Mouse (Mus musculus): Measurements from ENCODE around the gene Rora.

Gene Rora

DNA sequence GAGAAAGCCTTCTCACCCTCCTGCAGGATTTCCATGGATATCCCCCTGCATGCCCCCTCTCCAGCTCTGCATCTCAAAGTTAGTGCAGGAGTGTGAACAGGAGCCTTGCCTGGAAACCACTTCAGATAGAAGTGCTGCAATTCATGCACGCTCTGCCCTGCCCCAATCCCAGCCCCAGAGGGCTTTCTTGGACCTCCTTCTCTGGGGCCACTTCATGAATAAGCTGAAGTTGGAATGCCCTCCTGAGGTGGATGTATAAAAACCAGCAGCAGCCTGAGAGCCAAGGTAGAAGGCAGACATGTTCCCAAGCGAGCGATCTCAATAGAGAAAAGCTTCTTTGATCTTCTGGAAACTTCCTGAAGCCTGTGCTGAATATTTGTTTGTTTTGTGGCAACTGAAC is 572.8 kb downstream of the Rora start:
- DNase-seq (ENCODE audit: low spot score in 2 of 2), result no peak

DNA sequence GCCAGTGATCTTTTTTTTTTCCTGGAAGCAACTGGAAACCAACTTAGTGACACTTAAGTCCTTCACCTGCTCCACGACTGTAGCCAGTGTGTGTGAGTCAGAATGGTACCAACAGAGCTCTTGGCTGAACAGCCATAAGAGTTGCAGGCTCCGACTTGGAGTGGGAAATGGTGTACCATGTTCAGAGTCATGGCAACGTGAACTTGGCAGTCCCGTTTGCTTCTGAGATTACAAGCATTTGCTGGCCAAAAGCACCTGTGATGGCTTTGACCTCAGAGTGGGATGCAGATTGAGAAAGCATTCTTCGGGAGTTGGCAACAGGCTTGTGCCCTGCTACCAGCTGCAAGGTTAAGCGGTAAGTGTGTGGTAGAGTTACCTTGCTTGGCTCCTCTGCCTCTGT is 574.2 kb downstream of the Rora start:
- no peak for DNase-seq (ENCODE audit: low spot score in 2 of 2)

DNA sequence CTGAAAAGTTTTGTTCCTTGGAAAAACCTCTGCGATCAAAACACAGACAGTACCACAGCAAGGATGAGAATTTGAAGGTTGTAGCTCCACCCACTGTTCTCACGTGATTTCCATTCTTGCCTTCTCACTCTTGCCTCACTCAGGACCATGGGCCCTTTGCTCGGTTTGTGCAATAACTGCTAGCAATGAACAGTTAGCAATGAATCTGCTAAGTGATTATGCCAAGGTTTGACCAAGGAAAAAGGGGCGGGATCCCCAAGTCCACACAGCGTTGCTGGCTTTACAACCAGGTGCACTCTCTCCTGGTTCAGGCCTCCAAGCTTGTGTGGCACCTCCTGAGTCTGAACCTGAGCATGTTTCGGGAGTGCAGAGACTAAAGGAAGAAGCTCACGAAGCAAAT is 576.3 kb downstream of the Rora start:
- DNase-seq (ENCODE audit: low spot score in 2 of 2), result no peak

DNA sequence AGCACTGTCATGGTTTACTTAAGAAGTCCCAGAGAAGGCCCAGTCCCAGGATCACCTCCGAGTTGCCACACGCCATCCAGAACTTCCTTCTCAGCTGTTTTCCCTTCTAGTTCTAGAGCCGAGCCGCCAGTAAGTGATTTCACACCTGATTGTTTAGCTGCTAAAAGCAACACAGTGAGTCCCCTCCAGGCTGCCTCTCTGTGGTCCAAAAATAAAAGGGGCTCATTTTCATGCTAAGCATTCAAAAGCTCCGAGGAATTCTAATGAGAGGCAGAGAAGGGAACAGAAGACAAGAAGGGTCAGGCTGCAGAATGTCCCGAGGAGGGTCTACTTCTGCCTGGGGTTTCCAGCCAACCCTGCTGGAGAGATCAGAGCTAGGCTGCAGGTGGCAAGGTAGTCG is 580.9 kb downstream of the Rora start:
- DNase-seq (ENCODE audit: low spot score in 2 of 2), result no peak

DNA sequence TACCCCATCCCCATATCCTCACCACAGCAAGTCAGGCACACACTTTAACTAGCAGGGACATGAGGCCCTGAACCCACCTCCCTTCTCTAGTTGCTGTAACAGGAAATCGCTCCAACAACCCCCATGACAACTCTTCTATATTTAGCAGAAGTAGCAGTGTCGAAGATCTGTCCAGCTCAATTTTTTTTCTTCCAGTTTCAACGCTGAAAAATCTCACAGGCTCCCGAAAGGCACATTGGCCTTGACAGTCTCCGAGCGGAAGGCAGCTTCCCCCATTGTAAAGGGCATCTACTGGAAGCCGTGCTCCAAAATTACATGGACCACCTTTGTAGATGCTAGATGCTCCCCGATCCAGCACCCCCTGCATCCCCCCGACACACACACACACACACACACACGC is 583.7 kb downstream of the Rora start:
- DNase-seq (ENCODE audit: low spot score in 2 of 2), result peak; percentile 10 to 15

DNA sequence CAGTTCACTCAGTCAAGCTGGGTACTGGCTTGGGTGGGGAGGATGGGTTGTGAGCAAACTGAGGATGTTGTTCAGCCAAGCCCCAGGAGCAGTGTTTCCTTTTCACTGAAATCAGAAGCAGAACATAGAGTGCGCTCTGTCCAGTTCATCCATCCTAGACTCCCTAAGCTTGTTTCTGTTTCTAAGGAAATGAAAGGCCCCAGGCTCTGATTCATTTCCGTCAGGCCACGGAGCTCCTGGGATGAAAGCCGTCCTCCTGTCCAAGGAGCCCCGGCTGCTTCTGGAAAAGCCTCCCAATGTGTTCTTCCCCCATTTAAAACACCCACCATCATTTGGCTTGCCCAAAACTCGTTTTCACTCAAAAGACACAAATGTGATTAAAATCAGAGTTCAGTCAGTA is 589.0 kb downstream of the Rora start:
- peak; percentile 21 to 38 for DNase-seq (ENCODE audit: low spot score in 2 of 2)

DNA sequence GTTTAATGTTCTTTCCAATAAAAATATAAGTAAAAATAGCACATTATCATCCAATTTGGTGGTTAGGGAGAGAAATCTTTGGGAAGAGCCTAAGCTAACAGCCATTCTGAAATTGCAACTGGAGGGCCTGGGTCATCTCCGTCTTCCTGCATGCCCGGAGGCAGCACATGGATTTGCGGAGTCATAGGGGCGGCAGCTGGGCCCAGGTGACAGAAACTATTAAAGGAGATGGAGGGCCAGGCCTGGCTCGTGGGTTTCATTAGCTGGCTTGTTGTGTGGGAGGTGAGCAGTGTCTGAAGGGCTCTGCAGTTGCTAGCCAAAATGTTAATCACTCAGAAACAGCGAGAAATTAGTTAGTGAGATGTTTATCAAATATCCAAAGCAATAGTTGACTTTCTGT is 590.0 kb downstream of the Rora start:
- no peak for DNase-seq (ENCODE audit: low spot score in 2 of 2)

DNA sequence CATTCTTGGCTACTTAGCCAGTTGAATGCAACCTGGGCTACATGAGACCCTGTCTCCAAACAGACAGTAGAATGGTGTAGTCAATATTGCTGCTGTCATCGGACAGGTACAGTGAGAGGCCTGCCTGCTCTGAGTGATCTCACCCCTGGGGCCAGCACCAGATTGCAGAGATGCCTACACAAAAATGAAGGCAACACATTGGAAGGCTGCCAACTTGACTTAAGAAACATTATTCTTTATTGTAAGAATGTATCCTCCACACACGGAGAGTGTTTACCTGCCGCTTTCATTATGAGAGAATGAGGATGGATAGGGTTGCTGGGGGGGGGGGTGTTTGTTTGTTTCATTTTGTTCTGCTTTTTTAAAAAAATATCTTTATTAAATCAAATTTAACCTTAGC is 592.6 kb downstream of the Rora start:
- no peak for DNase-seq (ENCODE audit: low spot score in 2 of 2)

DNA sequence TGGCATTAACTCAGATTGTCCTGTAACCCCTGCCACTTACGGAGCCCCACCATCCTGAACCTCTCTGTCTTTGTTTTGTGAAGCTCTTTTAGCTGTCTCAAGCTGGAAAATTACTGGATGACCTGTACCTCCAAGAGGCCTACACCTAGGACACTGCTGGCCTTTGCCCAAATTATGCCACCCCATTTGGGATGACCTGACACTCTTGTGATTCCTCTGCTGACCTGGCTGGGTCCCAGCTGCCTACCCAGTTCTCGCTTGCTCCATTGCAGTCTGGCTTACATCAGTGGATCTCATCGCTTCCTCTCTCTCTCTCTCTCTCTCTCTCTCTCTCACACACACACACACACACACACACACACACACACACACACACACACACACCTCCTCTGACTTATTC is 596.0 kb downstream of the Rora start:
- DNase-seq (ENCODE audit: low spot score in 2 of 2), result no peak

DNA sequence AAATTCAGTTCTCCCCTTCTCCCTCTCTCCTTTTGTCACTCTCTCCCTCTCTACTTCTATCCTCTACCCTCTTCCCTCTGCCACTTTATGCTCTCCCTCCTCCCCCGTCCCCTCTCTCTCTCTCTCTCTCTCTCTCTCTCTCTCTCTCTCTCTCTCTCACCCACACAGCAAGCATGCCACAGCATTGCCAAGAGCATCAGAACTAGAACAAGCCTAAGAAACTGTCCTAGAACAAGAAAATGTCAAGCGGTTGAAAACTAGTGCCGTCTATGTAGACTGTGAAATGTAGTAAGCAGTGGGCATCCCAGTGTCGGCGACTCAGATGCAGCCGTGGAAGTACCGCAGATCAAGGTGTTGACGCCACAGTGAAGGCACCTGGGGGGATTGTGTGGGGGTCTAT is 596.7 kb downstream of the Rora start:
- DNase-seq (ENCODE audit: low spot score in 2 of 2), result no peak

DNA sequence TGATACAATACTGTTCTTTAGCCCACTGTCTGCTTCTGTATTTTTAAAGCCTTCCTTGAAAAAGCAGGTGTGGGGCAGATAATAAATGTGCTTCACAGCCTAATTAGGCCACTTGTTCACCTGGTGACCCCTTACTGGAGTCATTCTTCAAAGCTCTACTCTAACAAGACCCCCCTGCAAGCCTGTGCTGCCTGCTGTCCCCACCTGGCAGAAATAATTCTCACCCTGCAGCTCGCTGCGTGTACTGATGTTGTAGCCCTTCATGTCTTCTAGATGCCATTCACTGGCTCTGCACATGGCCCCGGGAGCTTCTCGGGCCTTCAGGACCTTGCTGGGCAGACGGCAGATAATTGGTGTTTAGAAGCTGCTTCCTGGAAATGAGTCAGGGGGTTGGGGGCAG is 604.9 kb downstream of the Rora start:
- DNase-seq (ENCODE audit: low spot score in 2 of 2), result no peak

DNA sequence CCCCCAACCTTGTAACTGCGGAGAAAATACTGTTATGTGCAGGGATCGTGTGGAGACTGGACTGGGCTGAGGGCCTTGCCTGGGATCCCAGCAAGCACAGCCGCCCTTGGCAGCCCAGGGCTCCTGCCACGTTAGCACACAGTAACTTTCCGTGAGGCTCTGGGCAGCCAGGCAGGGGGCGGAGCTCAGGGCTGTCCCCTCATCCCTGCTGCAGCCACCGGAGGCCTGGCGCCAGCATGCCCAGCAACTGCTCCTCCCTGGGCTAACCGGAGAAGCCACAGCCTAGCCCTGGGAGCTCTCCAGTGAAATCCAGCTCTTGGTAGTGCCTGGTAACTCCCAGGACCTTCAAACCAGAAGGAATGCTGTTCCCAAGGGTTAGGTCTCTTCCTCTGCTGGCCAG is 605.8 kb downstream of the Rora start:
- peak; percentile 77 to 80 for DNase-seq (ENCODE audit: low spot score in 2 of 2)

DNA sequence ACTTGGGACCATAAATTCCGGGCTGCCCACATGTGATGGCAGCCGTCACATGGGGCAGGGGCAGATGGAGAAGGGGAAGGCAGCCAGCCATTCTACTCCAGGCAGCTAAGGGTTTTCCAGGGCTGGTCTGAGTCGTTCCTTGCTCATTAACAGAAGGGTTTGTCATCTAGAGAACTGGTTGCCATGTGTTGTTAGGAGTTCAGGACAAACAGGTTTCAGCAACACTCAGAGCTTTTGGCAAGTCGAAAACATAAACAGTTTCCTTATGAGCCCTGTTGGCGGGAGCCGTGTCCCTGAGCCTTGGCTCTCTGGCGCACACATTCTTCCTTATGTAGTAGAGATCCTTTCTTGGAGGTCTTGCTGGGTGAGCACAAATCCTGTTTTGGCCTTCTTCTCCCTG is 611.6 kb downstream of the Rora start:
- DNase-seq (ENCODE audit: low spot score in 2 of 2), result peak in 1 of 2 experiments; percentile 11

DNA sequence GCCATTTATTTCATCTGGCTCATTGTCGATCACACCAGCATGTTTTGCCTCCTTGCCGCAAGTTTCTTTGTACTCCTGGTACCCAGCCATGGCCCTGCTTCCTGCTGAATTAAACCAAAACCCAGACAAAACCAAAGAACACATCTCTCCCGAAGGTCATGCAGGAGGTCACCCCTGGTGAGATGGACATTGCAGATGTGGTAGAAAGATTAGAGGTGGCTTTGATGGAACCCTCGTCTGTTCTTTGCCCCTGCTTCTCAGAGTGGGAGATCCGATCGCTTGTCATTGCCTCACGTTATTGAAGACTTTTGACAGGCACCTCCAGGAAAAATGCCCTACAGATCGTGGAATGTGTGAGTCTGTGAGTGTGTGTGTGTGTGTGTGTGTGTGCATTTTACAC is 616.8 kb downstream of the Rora start:
- no peak for DNase-seq (ENCODE audit: low spot score in 2 of 2)

DNA sequence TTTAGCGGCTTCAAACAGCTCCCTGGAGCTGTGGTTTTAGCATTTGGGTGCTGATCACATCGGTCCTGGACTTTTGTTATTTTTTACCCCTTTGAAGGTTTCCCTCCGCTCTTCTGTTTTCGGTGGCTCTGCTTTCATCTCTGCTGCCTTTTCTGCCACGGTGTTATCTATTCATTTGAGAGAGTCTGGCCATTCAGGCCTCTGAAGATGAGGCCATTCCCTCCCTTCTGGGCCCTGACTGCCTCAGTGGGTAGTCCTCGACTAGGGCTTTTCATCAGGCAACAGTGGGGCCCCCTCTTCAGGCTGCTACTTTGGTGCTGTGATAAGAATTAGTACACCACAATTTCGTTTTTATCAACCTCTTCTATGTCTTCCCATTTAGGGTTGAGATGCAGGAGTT is 617.3 kb downstream of the Rora start:
- DNase-seq (ENCODE audit: low spot score in 2 of 2), result no peak

DNA sequence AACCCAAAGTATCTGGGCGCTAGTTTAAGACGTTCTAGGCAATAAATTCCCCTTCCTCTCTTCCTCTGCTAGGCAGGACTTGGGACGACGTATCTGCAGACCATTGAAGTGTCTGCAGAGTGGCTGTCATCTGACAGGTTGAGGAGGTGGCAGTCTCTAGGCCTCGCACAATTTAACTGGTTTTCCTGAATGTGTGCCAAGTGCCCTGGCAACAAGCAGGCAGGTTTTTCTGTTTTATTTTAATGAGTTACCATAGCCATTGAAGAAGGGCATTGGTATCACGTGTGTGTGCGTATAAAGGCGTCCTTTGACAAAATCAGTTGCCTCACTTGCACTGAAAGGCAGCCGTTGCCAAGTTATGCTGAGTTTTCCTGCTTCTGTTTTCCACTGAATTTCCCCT is 619.3 kb downstream of the Rora start:
- no peak for DNase-seq (ENCODE audit: low spot score in 2 of 2)

DNA sequence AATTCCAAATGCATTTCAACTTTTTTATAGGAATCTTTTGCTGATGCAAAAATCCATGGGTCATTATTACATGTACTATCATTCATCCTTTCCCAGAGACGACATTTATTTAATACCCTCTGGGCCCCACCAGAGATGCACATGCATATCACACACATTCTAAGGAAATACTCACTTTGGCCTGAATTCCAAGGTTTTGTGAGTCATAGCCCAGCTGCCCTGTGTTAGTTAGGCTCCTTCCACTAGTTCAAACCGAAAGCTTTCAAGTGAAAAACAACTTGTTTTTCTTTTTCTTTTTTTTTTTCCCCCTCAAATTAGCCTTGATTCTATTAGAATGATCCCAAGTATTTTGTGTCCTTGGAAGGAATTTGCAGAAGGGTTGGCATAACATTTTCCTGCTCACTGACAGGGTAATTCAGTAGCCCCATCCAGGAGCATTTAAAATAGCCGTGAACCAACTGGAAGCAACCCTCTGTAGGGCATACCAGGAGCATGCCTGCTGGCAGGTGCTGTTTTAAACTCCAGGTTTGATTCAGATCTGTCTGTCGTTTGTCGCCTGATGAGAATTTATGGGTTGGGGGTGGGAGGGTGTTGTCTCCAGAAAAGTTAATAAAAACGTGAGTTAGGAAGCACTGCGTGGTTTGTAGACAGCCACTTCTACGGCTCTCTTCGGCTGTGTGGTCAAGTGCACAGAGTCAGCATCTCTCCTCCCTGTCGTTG is 621.3 kb downstream of the Rora start:
- DNase-seq (ENCODE audit: low spot score in 2 of 2), result no peak

DNA sequence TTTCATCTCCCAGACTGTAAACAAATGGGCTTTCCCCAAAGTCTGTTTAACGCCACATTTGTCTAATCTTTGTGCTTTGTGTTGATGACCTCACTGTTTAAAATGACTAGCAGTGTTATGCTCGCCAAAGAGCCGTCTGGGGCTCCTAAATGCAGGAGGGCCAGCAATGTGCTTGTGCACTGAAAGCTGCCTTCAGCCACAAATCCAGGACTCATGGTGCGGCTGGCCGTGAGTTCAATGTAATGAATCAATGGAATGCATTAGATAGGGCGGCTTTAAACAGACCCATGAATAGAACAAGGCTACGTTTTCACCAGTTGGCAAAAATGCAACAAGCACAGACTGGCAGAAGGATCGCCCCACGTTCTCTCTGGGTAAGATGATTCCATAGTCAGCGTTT is 623.7 kb downstream of the Rora start:
- no peak for DNase-seq (ENCODE audit: low spot score in 2 of 2)

DNA sequence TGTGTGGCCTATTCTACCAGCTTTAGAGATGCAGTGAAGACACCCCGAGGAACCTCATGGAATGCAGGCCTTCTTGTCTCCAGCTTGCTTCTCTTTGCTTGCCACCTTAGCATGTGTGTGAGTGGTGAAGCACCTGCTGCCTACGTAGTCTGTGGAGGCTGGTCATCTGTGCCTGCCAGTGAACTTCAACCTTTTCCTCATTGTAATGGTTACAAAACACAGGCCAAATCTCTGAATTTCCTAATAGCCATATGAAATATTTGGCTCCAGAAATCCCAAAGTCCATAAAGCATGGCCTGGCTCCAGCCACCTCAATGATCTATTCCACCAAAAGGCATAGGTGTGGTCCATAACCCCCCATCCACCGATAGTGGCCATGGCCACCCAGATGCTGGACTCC is 631.4 kb downstream of the Rora start:
- DNase-seq (ENCODE audit: low spot score in 2 of 2), result no peak

DNA sequence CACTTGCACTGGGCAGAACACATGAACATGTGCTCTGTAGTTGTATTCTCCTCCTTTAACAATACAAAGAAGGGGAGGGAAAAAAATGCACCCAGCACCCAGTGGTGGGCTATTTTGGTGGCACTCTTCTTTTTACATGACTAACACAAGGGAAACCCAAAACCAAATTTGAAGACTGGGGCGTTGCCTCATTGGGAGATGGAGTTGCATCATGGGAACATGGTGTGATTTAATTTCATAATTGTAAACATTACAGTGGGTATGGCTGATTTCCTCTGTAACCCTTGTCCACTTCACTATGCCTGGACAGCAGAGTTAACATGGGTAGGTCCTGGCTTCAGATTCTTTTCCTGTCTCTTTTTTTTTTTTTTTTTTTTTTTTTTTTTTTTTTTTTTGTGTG is 634.5 kb downstream of the Rora start:
- DNase-seq (ENCODE audit: low spot score in 2 of 2), result no peak

DNA sequence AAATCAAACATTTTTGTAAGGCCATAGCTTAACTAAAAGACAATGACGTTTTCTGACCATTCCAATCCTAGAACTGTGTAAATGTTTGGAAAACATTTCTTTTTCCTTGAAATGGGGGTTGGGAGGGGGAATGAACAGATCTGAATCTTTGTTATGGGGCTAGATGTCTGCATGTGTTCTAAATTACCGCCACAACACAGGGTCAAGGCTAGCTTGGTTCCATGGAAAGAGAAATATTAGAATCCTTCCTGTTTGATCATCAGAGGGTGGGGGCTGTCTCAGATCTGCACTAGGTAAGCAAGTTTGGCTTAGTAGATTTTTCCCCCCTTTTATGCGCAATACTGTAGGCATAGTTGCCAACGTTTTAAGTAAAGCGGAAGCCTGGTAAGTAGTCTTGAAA is 635.0 kb downstream of the Rora start:
- no peak for DNase-seq (ENCODE audit: low spot score in 2 of 2)

DNA sequence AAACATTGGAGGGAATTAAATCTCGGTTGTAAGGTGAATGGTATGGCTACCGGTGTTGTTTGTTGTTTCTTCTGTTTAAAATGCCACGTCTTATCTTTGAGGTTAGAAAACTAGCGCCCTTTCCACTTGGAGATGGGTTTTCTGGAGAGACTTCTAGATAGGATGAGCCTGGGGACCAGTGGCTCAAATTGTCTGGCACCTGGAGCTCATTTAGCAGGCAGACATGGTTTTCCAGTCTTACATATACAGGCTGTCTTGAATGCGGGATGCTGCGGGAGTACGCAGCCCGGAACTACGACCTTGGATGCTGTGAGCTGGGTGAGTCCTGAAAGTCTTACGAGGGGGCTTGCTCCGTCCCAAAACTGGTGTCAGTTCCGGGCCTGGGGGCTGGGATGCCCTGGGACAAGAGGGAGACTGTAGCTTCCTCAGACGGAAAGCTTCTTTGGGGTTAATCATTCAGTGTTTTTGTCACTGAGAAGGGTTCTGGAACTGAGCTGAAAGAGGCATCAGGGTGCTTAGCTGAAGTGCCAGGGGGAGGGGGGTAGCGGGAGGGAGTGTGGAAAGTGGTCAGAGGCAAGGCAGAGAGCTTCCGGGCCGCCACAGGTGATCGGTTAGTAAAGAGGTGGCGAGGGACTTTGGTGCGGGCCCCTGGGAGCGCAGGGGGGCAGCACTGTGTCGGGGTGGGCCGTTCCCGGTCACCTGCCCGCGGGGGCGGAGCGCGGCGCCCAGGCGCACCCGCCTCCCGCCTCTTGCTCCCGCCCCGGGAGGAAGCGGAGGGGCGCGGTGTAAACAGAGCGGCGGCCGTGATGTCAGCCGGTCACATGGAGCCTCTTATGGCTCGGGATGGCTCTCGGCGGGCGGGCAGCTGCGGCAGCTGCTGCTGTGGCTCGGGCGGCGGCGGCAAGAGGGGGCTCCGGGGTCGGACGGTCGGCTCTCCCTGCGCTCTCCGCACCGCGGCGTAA is 635.8 kb downstream of the Rora start:
- peak; percentile 91 to 93 for DNase-seq (ENCODE audit: low spot score in 2 of 2)

Data from heart, adult 9 months (tissue).